Mouse (Mus musculus): ENCODE results near the gene Cacna1d.

DNA sequence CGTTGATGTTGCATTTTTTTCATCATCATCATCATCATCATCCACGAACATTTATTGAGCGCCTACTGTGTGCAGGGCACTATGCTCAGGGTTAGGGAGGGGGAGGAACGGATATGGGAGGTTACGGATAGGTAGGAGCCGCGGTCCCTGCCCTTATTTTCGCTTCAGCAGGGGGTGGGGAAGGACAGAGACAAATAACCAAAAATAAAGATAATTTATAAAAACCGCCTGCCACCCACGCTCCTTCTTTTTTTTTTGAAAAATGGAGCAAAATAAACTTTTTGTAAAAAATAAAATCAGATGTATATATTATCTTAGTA lies 138.3 kb downstream of the Cacna1d start:
- no peak for TF ChIP-seq CTCF (IDR thresholded peaks at IDR 0.05; ENCODE audit: low read depth)
- no peak for TF ChIP-seq EP300 (IDR thresholded peaks at IDR 0.05; ENCODE audit: low read depth)

Measured in heart, postnatal 0 days (tissue).